Mouse (Mus musculus) kidney, adult 2 months (tissue): ENCODE data around the gene Phyhipl.

ENCODE experiments used
- CTCF ChIP-seq: fragments of 200-500 bp; conservative IDR thresholded peaks from 2 replicates; pipeline ENCODE4 v1.5.1; 2011; ENCODE audit warnings: low read depth, mild to moderate bottlenecking, control low read depth, low read length, moderate library complexity, mixed read lengths; ENCODE audit not compliant: insufficient read depth, insufficient read length
- POLR2A ChIP-seq: fragments of 200-500 bp; IDR thresholded peaks from one replicate; pipeline ENCODE4 v1.6.1; 2011; ENCODE audit warnings: low read depth, low read length, control low read depth

DNA sequence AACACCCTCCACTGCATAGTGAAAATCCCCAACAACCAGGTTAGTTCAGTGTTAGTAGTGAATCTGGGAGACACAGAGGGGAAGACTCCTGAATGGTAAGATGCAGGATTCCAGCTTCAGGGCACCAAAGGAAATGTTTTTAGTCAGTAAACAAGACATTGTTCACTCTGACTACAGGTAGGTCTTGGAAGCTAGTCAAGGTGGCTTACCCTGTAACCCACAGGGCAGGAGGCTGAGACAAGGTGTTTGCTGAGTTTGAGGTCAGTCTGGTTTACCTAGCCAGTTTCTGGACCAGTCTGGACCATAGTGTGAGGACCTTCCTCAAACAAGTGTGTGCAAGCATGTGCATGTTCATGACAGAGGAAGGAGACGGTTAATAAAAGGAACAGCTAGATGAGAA lies 22.2 kb upstream of the Phyhipl start:
- TF ChIP-seq CTCF (no peak), POLR2A (no peak)
